Mouse (Mus musculus) fibroblast of lung, adult 2 months (primary cell): Measurements from ENCODE around the gene Vmo1.
"Not testable (repeated sequence)": the region's sequence is repeated elsewhere in the genome, so short reads cannot be mapped to it uniquely, and the experiment has no call there.

Source experiments
- DNase-seq: peaks from one replicate; pipeline ENCODE4 v3.0.0-alpha.2; 2011; ENCODE audit warnings: low read depth

The Vmo1 gene

GRCm38 (mm10) chr11:70520178-70520769 lies 5.9 kb upstream of the Vmo1 start:
- no peak for DNase-seq

DNA sequence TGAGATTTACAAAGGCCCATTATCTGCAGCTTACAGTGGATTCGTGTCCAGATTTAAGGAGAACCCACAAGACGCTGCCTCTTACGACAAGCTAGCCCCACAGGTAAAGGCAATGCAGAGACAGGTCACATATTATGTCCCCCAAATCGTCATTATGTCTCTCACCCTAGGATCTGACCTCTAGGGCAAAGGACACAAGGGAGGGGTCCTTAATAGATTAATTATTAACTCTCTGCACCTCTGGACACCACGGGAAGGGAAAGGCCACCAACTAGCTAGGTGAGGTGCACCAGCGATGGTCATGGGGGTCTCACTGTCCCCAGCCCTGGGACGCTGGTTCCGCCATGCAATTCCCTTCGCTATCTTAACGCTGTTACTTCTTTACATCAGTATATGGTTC lies 4.5 kb upstream of the Vmo1 start, which contains the start of gene Gltpd2:
Gene Gltpd2, plus strand, starts transcription at position 274 of the 400 bp plus-strand sequence.
- DNase-seq = no peak

- no peak for DNase-seq
Measured at GRCm38 (mm10) chr11:70518436-70518835, 4.0 kb upstream of the Vmo1 start.

- no peak for DNase-seq
Measured at GRCm38 (mm10) chr11:70516352-70516751, 1.9 kb upstream of the Vmo1 start.

GRCm38 (mm10) chr11:70513520-70513919 lies 896 bp downstream of the Vmo1 start:
- no peak for DNase-seq

DNA sequence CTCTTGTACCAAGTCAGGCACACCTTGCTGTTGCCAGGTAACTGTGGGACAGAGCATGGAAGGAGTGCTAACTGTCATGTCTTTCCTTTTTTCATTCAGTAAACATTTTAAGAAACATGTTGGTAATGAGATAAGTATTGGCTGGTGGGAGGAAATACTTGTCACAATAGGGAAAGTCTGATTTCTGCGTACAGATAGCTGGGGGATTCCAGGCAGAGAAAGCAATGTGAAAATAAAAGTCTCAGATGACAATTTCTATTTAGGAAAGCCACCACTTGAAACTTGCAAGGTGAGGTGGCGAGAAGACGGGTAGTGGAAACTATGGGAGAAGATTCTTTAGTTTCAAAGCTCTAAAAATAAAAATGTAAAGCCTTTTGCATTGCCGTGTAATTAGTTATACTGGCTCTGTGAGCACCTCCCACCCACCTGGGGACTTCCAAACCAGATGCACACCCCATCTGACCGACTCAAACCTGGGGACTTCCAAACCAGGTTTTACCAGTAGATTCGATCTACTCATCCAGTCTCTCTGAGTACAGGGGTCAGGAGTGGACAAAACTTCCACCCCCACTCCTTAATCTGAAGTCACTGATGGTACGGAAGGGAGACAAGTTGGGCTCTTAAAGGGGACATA lies 1.6 kb downstream of the Vmo1 start:
- no peak for DNase-seq

DNA sequence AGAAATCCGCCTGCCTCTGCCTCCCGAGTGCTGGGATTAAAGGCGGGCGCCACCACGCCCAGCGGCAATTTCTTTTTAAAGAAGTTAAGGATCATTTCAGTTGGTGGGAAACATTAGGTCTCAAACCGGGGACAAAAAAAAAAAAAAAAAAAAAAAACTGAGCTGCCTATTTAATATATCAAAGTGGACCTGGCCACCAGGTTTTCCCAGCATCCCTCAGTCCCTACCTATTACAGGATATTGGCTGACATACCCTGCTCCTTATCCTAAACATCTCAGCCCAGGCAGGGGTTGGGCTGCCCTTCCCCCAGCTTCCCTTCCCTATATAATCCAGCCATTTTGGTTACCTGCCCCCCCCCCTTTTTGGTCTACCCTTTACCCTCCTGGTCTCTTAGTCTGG lies 2.6 kb downstream of the Vmo1 start:
- no peak for DNase-seq

DNA sequence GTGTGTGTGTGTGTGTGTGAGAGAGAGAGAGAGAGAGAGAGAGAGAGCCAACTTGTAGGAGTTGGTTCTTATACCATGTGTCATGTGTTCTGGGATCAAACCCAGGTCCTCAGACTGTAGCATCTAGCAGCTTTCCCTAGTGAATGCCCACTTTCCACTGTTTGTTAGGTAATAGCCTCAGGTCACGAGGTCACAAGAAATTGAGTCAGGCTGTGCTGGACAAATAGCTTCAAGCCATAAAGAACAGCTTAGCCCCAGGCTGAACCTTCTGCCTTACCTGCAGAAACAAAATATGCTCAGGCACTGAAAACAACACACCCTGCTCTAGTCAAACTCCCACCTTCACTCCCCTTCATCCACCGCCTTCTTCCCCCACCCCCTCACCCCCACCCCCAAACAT lies 3.2 kb downstream of the Vmo1 start:
- no peak for DNase-seq

GRCm38 (mm10) chr11:70509753-70510564 lies 4.5 kb downstream of the Vmo1 start:
- DNase-seq = no peak

GRCm38 (mm10) chr11:70506962-70507515 lies 7.4 kb downstream of the Vmo1 start:
- DNase-seq = no peak

DNA sequence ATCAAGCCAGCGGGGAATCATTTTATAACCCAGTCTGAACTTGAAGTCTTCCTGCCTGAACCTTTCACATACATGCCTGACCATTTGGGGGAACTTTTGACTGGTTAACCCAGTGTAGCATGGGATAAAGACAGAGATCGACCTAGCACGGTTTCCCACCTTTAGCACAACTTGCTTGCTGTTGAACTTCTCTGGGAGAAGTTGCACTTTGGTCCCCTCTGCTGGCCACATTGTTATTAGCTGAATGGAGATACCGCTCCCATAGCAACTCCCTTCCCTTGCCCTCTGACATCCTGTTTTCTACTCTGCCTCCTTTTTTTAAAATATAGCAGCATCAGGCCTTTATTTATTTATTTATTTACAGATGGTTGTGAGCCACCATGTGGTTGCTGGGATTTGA lies 8.0 kb downstream of the Vmo1 start:
- DNase-seq = no peak

DNA sequence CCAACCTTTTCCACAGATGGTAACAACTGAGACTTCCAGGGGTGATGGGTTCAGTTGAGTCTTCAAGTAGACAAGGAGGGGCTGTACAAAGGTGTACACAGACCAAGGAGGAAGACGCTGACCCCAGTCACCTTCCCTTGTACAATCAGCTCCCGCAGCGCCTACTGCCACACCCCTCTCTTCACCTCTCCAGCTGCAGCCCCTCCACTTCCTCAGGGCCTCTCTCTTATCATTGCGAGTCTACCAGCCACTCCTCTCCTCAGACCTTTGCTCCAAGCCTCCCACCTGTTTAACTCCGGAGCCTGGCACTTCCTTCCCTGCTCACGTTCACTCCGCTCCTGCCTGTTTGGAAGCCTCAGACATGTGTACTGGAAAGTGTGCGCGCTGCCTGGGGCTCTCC lies 9.4 kb downstream of the Vmo1 start, which contains the start of gene Tm4sf5:
Gene Tm4sf5, plus strand, starts transcription at position 275 of the 400 bp plus-strand sequence.
- no peak for DNase-seq

- DNase-seq = no peak
Measured at GRCm38 (mm10) chr11:70502018-70502417, 12.4 kb downstream of the Vmo1 start.

- no peak for DNase-seq
Measured at GRCm38 (mm10) chr11:70500476-70500812, 14.0 kb downstream of the Vmo1 start.

- no peak for DNase-seq
Measured at GRCm38 (mm10) chr11:70499566-70500475, 14.6 kb downstream of the Vmo1 start.

GRCm38 (mm10) chr11:70489684-70490083 lies 24.7 kb downstream of the Vmo1 start:
- DNase-seq = no peak

DNA sequence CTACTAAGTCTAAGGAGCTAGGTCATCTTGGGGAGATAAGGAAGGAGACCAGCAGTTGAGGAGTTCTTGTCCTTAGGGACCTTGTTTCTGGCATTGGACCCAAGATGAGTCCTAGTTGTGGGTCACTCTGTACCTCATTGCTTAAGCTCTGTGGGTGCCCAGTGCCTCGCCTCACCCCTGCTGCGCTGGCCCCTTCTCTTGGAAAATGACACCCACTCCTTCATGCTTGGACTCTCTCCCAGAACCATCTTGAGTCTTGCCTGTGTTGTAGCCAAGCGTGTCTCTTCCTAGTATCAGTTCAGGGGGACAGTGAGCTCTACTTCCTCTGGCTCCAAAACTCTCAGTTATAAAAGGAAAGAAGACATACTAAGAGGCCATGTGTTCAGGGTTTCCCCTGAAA lies 25.3 kb downstream of the Vmo1 start:
- no peak for DNase-seq

DNA sequence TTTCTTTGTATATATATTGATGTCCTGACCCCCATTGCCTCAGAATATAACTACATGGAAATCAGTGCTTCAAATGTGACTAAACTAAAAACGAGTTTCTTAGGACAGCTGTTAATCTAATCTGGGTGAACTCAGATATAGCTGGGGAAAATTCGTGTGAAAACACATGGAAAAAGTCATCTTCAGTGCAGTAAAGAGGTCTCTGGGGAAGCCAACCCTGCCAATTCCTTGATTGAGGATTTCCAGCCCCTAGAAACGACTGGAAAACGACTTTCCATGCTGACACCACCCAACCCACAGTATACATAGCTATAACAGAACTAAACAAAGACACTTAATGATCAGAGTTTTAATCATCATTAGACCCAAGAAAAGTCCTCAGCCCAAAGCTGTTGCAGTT lies 26.6 kb downstream of the Vmo1 start:
- DNase-seq = no peak

GRCm38 (mm10) chr11:70485498-70485897 lies 28.9 kb downstream of the Vmo1 start:
- no peak for DNase-seq

DNA sequence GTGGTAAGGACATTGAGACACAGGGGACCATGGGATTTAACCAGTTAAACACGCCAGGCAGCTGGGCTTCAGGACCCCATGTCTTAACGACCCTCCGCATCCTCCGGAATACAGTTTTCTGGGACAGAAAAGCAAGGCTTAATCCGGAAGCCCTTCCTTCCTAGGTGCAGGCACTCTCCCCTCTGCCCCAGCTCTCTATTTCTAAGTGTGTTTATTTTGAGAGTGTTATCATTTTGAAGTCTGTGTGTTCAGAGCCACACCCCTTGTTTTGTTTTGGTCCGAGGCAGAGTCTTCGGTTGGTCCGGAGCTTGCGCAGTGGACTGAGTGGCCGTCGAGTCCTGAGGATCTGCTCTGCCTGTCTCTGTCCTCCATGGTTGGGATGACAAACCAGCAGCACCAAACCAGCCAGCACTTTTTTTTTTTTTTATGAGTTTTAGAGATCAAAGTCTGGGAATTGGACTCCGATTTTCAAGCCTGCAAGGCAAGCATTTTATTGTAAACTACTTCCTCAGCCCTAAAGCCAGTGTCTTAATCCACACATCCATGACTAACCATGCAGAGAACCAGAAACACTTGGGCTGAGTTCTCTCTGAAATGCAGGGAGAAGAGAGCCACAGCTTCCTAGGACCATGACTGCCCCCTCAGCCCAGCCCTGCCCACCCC lies 39.4 kb downstream of the Vmo1 start:
- DNase-seq = no peak

- DNase-seq = not testable (repeated sequence)
Measured at GRCm38 (mm10) chr11:70473291-70473690, 41.1 kb downstream of the Vmo1 start.
